Mouse (Mus musculus) forebrain, embryonic 16.5 days (tissue): ENCODE data around the gene Zfp607b. TPM values are rescaled to one million over a fixed set of nuclear protein-coding genes. Genes with fewer than 3 reads are reported as not detected.

Experiments
- ATAC-seq: fragments of 200-750 bp; cut with Nextera tagmentation; 2 replicates; pipeline ENCODE4 v1.8.0; 2017; ENCODE audit warnings: mild to moderate bottlenecking, moderate library complexity
- H3K27ac ChIP-seq: fragments of 300-500 bp; sonication (generic); 2 replicates; pipeline ENCODE4 v1.5.1; 2014; ENCODE audit warnings: low read length, control low read depth
- H3K27me3 ChIP-seq: fragments of 300-500 bp; sonication (generic); replicated peaks from 2 replicates; pipeline ENCODE4 v1.6.1; 2014; ENCODE audit warnings: low read length; ENCODE audit not compliant: control insufficient read depth, insufficient read depth
- H3K36me3 ChIP-seq: fragments of 300-500 bp; sonication (generic); 2 replicates; pipeline ENCODE4 v1.6.1; 2014; ENCODE audit not compliant: control insufficient read depth, insufficient read depth
- H3K4me1 ChIP-seq: fragments of 300-500 bp; sonication (generic); replicated peaks from 2 replicates; pipeline ENCODE4 v1.6.1; 2014; ENCODE audit warnings: low read length; ENCODE audit not compliant: control insufficient read depth, insufficient read depth
- H3K4me2 ChIP-seq: fragments of 300-500 bp; sonication (generic); 2 replicates; pipeline ENCODE4 v1.6.1; 2014; ENCODE audit warnings: mild to moderate bottlenecking, low read length, control low read depth
- H3K4me3 ChIP-seq: fragments of 300-500 bp; sonication (generic); replicated peaks from 2 replicates; pipeline ENCODE4 v1.5.1; 2014; ENCODE audit warnings: mild to moderate bottlenecking, low read length, control low read depth
- H3K9ac ChIP-seq: fragments of 300-500 bp; sonication (generic); replicated peaks from 2 replicates; pipeline ENCODE4 v1.6.1; 2014; ENCODE audit warnings: low read depth, low read length, control low read depth
- H3K9me3 ChIP-seq: fragments of 300-500 bp; sonication (generic); 2 replicates; pipeline ENCODE4 v1.6.1; 2016; ENCODE audit warnings: low read length; ENCODE audit not compliant: control insufficient read depth
- WGBS: fragments of 180-500 bp; shearing (Covaris S2); extraction: QIAGEN DNeasy Blood & Tissue Kit; methylation state at CpG from one replicate; pipeline ENCODE4 v1.1.7; 2014; 5-methylcytosine and 5-hydroxymethylcytosine counted together
- polyA plus RNA-seq: library from polyadenylated mRNA; unstranded; fragments of >200 nt; fragmentation: Nextera tagmentation; extraction: Ambion mirVana; gene quantifications from 2 replicates; pipeline ENCODE4 v1.2.1, GENCODE M21; 2015

Gene Zfp607b
- 13.8 and 14.5 TPM in 2 replicates for polyA plus RNA-seq

DNA sequence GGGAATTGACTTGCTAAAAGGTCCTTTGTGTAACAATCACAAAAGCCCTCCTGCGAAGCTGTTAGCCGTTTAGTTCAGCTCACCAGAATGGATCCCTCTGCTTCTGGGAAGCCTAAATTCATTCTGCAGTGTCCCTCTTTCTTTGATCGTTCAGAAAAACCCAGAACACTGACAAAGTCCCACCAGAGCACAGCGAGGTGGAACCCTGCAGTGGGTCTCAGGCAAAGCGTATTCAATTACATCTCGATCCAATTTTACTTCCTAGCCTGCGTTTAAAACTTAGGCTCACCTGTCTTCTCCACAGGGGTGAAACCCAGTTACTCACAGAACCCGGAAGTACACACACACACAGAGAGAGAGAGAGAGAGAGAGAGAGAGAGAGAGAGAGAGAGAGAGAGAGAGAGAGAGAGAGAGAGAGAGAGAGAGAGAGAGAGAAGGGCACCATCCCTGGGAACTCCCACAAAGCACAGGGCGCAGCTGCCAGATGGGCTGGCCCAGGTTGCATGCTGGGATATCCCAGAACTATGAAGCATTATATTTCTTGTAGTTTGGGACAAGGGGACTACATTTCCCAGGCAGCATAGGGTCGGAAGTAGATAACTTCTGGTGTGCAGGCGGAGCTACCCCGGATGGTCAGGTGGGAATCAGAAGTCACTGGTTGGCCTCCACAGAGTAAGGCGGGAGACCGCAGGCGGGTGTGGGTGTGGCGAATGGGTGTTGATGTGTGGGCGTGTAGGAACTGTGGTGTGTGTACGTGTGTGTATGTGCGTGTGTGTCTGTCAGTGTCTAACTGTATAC, at the start of gene Zfp607b:
Gene Zfp607b (plus strand): TSS at position 526 of the 798 bp plus-strand sequence.
- Histone ChIP-seq H3K9me3 (no peaks in the 10 kb centered on the region), H3K4me1 (peaks cover 16% of the 10 kb centered on the region), H3K9ac (peak within 1 kb of the TSS; percentile 60), H3K27ac (peak within 1 kb of the TSS; percentile 82), H3K27me3 (no peaks in the 10 kb centered on the region), H3K4me2 (peak within 1 kb of the TSS; percentile 67), H3K4me3 (peak within 1 kb of the TSS; percentile 44), H3K36me3 (no peaks in the 10 kb centered on the region)
- peak; percentile 98 for ATAC-seq
- under 1% methylated on average over 19 of the region's 19 CpGs for WGBS

DNA sequence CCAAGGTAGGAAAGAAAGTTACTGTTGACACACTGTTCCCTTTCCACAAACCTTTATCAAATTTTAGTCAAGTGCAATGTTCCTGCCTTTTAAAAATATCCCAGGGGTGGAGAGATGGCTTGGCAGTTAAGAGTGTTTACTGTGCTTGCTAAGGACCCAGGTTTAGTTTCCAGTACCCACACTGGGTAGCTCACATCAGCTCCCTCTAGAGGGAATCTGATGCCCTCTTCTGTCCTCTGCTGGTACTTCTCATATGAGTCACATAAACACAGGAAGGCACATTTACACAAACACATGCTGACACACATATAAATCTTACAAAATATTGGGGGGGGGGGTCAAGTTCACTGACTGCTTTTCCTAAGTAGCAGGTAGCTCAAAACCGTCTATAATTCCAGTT, 44.7 kb upstream of the Zfp607b start:
- 76% methylated on average over 1 of the region's 1 CpGs for WGBS
- no peak for ATAC-seq
- no peak overlapping the region for H3K4me3 ChIP-seq
- H3K4me2 ChIP-seq: no peak overlapping the region
- no peaks in the 10 kb centered on the region for H3K9me3 ChIP-seq
- H3K36me3 ChIP-seq: peaks cover under 1% of the 10 kb centered on the region; the same call in 1 of the 2 replicates
- no peaks in the 10 kb centered on the region for H3K27me3 ChIP-seq
- H3K4me1 ChIP-seq: no peaks in the 10 kb centered on the region
- no peak overlapping the region for H3K27ac ChIP-seq
- no peak overlapping the region for H3K9ac ChIP-seq

DNA sequence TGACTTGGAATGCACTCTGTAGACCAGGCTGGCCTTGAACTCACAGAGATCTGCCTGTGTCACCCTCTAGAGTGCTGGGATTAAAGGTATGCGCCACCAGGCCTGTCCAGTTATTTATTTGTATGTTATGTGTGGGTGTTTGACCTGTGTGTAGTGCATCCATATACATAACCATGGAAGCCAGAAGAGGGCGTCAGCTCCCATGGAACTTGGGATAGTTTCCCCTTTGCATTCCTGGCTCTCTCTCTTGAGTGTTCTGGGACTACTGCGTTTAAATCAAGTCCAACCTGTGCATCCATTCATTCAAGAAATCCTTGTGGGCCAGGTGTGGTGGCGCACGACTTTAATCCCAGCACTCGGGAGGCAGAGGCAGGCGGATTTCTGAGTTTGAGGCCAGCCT, 42.6 kb upstream of the Zfp607b start:
- Histone ChIP-seq H3K4me3 (no peak overlapping the region), H3K27ac (no peak overlapping the region), H3K9ac (no peak overlapping the region), H3K36me3 (no peaks in the 10 kb centered on the region), H3K27me3 (no peaks in the 10 kb centered on the region), H3K9me3 (no peaks in the 10 kb centered on the region), H3K4me2 (no peak overlapping the region), H3K4me1 (no peaks in the 10 kb centered on the region; the same call in 1 of the 2 replicates)
- WGBS: 89% methylated on average over 7 of the region's 7 CpGs
- ATAC-seq: no peak

DNA sequence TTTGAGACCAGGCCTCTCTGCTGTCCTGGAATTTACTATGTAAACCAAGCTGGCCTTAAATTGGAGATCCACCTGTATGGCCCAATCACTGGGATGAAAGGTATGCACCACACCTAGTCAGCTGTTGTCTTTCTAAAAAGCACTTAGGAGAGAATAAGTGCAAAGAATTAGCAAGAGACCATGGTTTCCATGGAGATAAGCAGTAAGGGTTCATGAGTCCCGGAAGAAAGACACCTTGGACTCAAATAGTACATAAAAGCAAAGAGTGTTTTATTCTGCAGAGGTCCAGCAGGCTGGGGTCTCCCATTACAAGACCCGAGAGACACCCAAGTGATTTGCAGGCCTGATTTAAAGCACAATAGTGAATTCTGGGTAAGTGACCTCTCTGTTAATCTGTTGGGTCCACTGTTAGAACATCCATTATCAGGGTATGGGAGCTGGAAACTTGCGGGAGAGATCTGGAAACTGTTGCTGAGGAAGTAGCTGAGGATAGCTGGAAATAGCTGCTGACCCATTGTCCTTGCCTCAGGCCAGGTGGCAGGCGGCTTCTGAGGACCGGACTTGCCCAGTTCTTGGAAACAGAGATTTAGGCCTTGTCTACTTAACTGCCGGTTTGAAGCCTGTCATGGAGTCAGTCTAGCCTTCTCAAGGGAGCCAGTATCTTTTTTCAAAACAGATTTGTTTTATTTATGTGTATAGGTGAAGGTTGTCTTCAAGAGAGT, 41.7 kb upstream of the Zfp607b start:
- no peak for ATAC-seq
- WGBS: 82% methylated on average over 6 of the region's 6 CpGs
- Histone ChIP-seq H3K36me3 (no peaks in the 10 kb centered on the region), H3K9me3 (no peaks in the 10 kb centered on the region), H3K4me3 (no peak overlapping the region), H3K4me2 (no peak overlapping the region), H3K9ac (no peak overlapping the region), H3K27ac (no peak overlapping the region), H3K4me1 (no peaks in the 10 kb centered on the region; the same call in 1 of the 2 replicates), H3K27me3 (no peaks in the 10 kb centered on the region)

DNA sequence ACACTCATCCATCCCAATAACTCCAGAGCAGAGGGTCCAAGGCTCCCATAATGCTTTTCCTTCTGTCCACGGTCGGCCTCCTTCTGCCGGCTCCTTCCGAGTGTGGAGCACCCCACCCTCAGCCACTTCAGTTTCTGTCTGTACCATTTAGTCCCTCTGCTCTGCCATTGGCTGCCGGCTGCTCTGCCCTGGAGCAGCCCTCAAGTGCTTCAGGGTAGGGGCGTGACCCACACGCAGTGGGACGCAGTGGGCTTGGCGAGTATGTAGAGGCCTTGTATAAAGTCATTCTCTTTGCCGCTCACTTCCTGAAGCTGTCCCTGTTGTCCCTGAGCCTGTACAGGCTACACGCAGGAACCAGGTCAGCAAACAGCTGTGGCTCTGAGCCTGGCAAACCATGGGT, 39.4 kb upstream of the Zfp607b start:
- no peak overlapping the region for H3K9ac ChIP-seq
- H3K4me3 ChIP-seq: no peak overlapping the region
- no peak overlapping the region for H3K4me2 ChIP-seq
- H3K36me3 ChIP-seq: no peaks in the 10 kb centered on the region
- peaks cover 11% of the 10 kb centered on the region for H3K4me1 ChIP-seq
- WGBS: 93% methylated on average over 11 of the region's 11 CpGs
- H3K9me3 ChIP-seq: no peaks in the 10 kb centered on the region
- H3K27ac ChIP-seq: no peak overlapping the region
- ATAC-seq: no peak
- no peaks in the 10 kb centered on the region for H3K27me3 ChIP-seq

DNA sequence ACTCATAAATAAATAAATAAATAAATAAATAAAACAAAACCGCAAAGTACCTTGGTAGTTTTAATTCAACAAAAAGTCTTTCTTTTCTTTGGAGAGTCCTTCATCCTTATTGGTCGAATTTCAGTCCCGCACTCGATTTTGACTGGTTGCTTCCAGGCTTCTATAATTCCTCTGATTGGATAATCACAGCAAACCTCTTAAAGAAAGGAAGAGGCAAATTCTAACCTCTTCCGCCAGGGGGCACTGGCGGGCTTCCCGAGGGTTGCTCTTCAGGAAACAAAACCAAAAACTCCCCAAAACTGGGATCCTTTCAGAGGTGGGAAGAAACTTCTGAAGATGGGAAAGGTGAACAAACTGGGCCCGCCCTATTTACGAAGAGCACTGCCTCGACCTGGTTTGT, 38.2 kb upstream of the Zfp607b start:
- Histone ChIP-seq H3K4me3 (no peak overlapping the region), H3K4me2 (peak overlapping the region; percentile 17; the same call in 1 of the 2 replicates), H3K36me3 (no peaks in the 10 kb centered on the region), H3K27me3 (no peaks in the 10 kb centered on the region), H3K4me1 (peaks cover 21% of the 10 kb centered on the region), H3K9me3 (no peaks in the 10 kb centered on the region), H3K9ac (no peak overlapping the region), H3K27ac (no peak overlapping the region)
- no peak for ATAC-seq
- WGBS: 7% methylated on average over 10 of the region's 10 CpGs

DNA sequence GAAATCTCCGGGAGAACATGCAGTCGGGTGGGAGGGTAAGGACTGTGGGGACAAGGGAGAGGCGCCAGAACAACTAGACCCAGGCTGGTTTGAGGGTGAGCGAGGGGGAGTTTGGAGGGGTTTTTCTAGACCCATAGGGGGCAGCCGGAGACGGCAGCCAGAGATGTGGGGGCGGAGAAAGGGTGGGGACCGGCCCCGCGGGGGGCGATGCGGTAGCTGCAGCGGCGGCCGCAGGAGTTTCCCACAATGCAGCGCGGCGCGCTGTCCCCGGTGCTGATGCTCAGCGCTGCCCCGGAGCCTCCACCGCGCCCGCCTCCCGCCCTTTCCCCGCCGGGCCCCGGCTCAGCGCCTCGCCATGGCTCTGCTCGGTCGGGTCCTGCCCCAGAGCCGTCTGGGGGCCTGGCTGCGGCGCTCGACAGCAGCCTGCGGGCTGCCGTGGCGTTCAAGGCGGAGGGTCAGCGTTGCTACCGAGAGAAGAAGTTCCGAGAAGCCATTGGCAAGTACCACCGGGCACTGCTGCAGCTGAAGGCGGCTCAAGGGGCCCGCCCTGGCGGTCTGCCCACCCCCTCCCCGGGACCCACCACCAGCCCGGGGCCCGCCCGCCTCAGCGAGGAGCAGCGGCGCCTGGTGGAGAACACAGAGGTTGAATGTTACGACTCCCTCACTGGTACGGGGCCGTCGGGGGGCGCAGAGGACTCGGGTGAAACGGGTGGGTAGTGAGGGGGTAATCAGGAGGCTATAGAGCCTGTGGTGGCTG, 35.3 kb upstream of the Zfp607b start, which contains the start of gene Ttc9b:
Gene Ttc9b (plus strand): TSS at position 235 of the 757 bp plus-strand sequence.
- under 1% methylated on average over 50 of the region's 62 CpGs for WGBS
- H3K36me3 ChIP-seq: peaks cover 8% of the 10 kb centered on the region; the same call in 1 of the 2 replicates

DNA sequence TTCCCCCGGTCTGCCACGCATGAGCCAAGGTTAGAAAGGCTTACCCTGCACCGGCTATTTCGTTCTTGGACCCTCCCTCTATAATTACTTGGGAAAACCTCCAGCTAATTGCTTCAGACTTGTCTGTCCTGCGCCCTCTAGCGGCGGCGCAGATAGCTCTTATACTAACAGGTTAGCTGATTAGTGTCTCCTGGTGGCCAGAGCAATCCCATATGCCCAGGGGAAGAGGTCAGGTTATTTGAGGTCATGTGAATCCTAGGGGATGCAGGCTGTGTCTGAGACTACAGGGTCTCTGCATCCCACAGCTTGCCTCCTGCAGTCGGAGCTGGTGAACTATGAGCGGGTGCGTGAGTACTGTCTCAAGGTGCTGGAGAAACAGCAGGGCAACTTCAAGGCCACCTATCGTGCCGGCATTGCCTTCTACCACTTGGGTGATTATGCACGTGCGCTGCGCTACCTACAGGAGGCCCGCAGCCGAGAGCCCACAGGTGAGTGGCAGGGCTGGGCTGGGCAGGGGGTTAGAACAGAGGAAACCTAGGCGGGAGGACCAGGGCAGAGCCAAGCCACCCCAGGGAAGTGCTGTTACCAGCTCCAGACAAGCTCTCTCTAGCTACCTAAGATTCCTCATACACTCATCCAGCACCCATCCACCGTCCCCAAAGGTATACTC, 34.4 kb upstream of the Zfp607b start:
- WGBS: 64% methylated on average over 20 of the region's 20 CpGs
- Histone ChIP-seq H3K9me3 (no peaks in the 10 kb centered on the region), H3K27me3 (no peaks in the 10 kb centered on the region), H3K27ac (no peak overlapping the region), H3K36me3 (peaks cover 8% of the 10 kb centered on the region; the same call in 1 of the 2 replicates), H3K4me3 (peak overlapping the region; percentile 64), H3K4me1 (peaks cover 22% of the 10 kb centered on the region), H3K9ac (no peak overlapping the region), H3K4me2 (peak overlapping the region; percentile 65)
- no peak for ATAC-seq

More for the DNA sequence above, 35.3 kb upstream of the Zfp607b start, which contains the start of gene Ttc9b:
- Histone ChIP-seq H3K4me1 (peaks cover 22% of the 10 kb centered on the region), H3K9ac (peak within 1 kb of the TSS; percentile 82), H3K9me3 (no peaks in the 10 kb centered on the region), H3K4me3 (peak within 1 kb of the TSS; percentile 64), H3K4me2 (peak within 1 kb of the TSS; percentile 65), H3K27ac (peak within 1 kb of the TSS; percentile 94), H3K27me3 (no peaks in the 10 kb centered on the region)
- peak; percentile 80 for ATAC-seq
